ENCODE assay signal across 8 mouse cellular contexts in the genomic region with DNA sequence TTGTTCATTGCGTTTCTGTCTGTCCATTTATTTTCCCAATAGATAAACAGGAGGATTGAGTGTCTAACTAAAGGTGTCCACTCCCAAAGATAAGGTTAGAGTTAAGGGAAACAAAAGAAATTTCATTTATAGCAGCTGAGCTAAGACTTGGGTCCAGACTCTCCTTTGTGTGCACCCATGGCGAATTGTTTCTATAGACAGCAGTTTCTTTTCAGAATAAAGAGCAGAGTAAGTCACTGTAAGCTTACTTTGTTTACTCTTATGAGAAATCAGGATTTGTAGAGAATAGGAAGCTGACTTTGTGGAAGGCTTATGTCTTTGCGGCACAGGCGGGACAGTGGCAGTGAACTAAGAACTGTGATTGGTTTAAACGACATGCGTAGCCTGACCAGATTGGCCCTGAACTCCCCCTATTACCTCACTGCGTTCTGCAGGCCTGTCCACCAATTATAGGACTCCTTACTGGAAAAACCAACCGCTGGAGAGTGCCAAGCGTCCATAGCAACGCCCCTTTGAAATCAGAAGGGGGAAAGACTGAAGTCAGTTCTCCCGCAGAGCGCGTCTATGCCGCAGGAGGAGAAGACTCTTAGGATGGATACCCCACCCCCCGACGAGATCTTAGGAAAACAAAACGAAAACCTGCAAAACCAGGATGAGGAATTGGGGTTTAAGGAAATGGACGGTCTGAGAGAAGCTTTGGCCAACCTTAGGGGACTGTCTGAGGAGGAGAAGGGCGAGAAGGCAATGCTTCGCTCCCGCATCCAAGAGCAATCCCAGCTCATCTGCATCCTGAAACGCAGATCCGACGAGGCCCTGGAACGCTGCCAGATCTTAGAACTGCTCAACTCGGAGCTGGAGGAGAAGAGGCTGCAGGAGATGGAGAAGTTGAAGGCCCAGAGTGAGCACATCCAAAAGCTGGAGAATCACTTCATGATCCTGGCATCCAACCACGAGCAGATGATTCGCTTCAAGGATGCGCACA. TPM values are rescaled to one million over a fixed set of nuclear protein-coding genes. Genes with fewer than 3 reads are reported as not detected.
DNase-seq lines count a peak whose midpoint lies in the region; ATAC-seq and TF ChIP-seq lines count a peak whose summit lies in the region.

Ccdc89 (plus strand) TSS at position 558 of the 982 bp plus-strand sequence.

- peak; percentile 99 for ATAC-seq in CD4-positive, CD25-positive, alpha-beta regulatory T cell, adult 4 months
- peak; percentile 100 for ATAC-seq in forebrain, embryonic 11.5 days (replicated peaks; ENCODE audit: low FRiP score)
- ATAC-seq in heart, embryonic 15.5 days (replicated peaks; ENCODE audit: insufficient number of reproducible peaks, insufficient read depth, low FRiP score, low read depth) = peak; percentile 100
- peak; percentile 90 for ATAC-seq in monocyte, adult 5-6 weeks (replicated peaks; ENCODE audit: insufficient number of reproducible peaks, low FRiP score, low TSS enrichment, poor library complexity, severe bottlenecking)
- ATAC-seq in stomach, embryonic 15.5 days (ENCODE audit: insufficient read depth, low FRiP score, low read depth) = peak; percentile 100

- peak within 1 kb of the TSS; percentile 58 for H3K4me2 ChIP-seq in forebrain, embryonic 11.5 days (ENCODE audit: low read depth, low read length, severe bottlenecking)
- H3K4me2 ChIP-seq in heart, embryonic 15.5 days = peak within 1 kb of the TSS; percentile 84
- peak within 1 kb of the TSS; percentile 64 for H3K4me2 ChIP-seq in stomach, embryonic 15.5 days

- no peaks in the 10 kb centered on the region for H3K27me3 ChIP-seq in forebrain, embryonic 11.5 days (ENCODE audit: control insufficient read depth, insufficient read depth, low read length)
- no peaks in the 10 kb centered on the region for H3K27me3 ChIP-seq in heart, embryonic 15.5 days
- H3K27me3 ChIP-seq in liver, adult 2 months (ENCODE audit: control insufficient read depth, insufficient read depth, low read length) = no peaks in the 10 kb centered on the region
- H3K27me3 ChIP-seq in stomach, embryonic 15.5 days (replicated peaks) = no peaks in the 10 kb centered on the region

- H3K9me3 ChIP-seq in forebrain, embryonic 11.5 days (ENCODE audit: control insufficient read depth, low read length) = no peaks in the 10 kb centered on the region
- H3K9me3 ChIP-seq in heart, embryonic 15.5 days (replicated peaks) = no peaks in the 10 kb centered on the region
- no peaks in the 10 kb centered on the region for H3K9me3 ChIP-seq in stomach, embryonic 15.5 days

- peak within 1 kb of the TSS; percentile 40 for H3K9ac ChIP-seq in forebrain, embryonic 11.5 days (ENCODE audit: low read length)
- H3K9ac ChIP-seq in heart, embryonic 15.5 days = peak within 1 kb of the TSS; percentile 56
- peak within 1 kb of the TSS; percentile 30 for H3K9ac ChIP-seq in liver, adult 2 months (ENCODE audit: low read depth, low read length)
- H3K9ac ChIP-seq in stomach, embryonic 15.5 days = no peak within 1 kb of the TSS

- no peaks in the 10 kb centered on the region for H3K36me3 ChIP-seq in forebrain, embryonic 11.5 days (ENCODE audit: control insufficient read depth, insufficient read depth, low read length)
- H3K36me3 ChIP-seq in heart, embryonic 15.5 days = no peaks in the 10 kb centered on the region
- H3K36me3 ChIP-seq in liver, adult 2 months (ENCODE audit: control insufficient read depth, insufficient read depth, low read length) = no peaks in the 10 kb centered on the region
- H3K36me3 ChIP-seq in stomach, embryonic 15.5 days = no peaks in the 10 kb centered on the region

- H3K4me1 ChIP-seq in forebrain, embryonic 11.5 days (replicated peaks; ENCODE audit: control insufficient read depth, insufficient read depth, low read length) = peaks cover 2% of the 10 kb centered on the region; the same call in 1 of the 2 replicates
- peaks cover 7% of the 10 kb centered on the region for H3K4me1 ChIP-seq in heart, embryonic 15.5 days (replicated peaks)
- H3K4me1 ChIP-seq in liver, adult 2 months (ENCODE audit: control insufficient read depth, insufficient read depth, low read length) = peaks cover 6% of the 10 kb centered on the region
- H3K4me1 ChIP-seq in stomach, embryonic 15.5 days = peaks cover 8% of the 10 kb centered on the region; the same call in 1 of the 2 replicates

- no peaks in the 10 kb centered on the region for H3K79me2 ChIP-seq in liver, adult 2 months (ENCODE audit: control insufficient read depth, insufficient read depth, low read length)

- DNase-seq in c-Kit-positive CD71-negative TER-119-negative erythroid progenitor cells, embryonic 14.5 days (ENCODE audit: low read depth) = peak; percentile 49
- DNase-seq in forebrain, embryonic 11.5 days (ENCODE audit: low spot score) = peak; percentile 76
- DNase-seq in kidney, postnatal 10 days = peak; percentile 87
- peak; percentile 92 for DNase-seq in liver, adult 2 months (ENCODE audit: extremely low read depth, low read depth, low spot score)

- H3K27ac ChIP-seq in forebrain, embryonic 11.5 days (ENCODE audit: low read depth, low read length) = no peak within 1 kb of the TSS
- H3K27ac ChIP-seq in heart, embryonic 15.5 days = 0 out of 2 replicates have a peak within 1 kb of the TSS, but pooled peaks have one; percentile 40
- H3K27ac ChIP-seq in liver, adult 2 months (replicated peaks; ENCODE audit: insufficient read depth, low read depth, low read length) = no peak within 1 kb of the TSS
- H3K27ac ChIP-seq in stomach, embryonic 15.5 days = peak within 1 kb of the TSS; percentile 57; the same call in 1 of the 2 replicates

- TF ChIP-seq POLR2A in liver, adult 2 months (IDR thresholded peaks at IDR 0.05; ENCODE audit: extremely low read depth, insufficient read depth, low read length) = no peak

- H3K4me3 ChIP-seq in forebrain, embryonic 11.5 days (ENCODE audit: low read depth, low read length) = peak within 1 kb of the TSS; percentile 31
- H3K4me3 ChIP-seq in heart, embryonic 15.5 days = peak within 1 kb of the TSS; percentile 47
- peak within 1 kb of the TSS; percentile 48 for H3K4me3 ChIP-seq in liver, adult 2 months (ENCODE audit: insufficient read depth, low read depth, low read length)
- H3K4me3 ChIP-seq in stomach, embryonic 15.5 days (replicated peaks) = peak within 1 kb of the TSS; percentile 41

- no peak for TF ChIP-seq CTCF in liver, adult 2 months (IDR thresholded peaks at IDR 0.05; ENCODE audit: low read depth, low read length)

- 20% methylated on average over 29 of the region's 29 CpGs for WGBS in forebrain, embryonic 11.5 days
- 17% methylated on average over 29 of the region's 29 CpGs for WGBS in heart, embryonic 15.5 days
- 22% methylated on average over 29 of the region's 29 CpGs for WGBS in liver, adult 2 months
- 20% methylated on average over 29 of the region's 29 CpGs for WGBS in stomach, embryonic 15.5 days

RNA-seq across cellular contexts. Expression of gene Ccdc89, which starts in this region (rescaled TPM):
- polyA plus RNA-seq in CD4-positive, CD25-positive, alpha-beta regulatory T cell, adult 4 months (2017; shearing (Covaris generic)) = not detected
- polyA plus RNA-seq in forebrain, embryonic 11.5 days (2014; fragmentation: Nextera tagmentation; extraction: Ambion mirVana) = 2.4 and 3.2 TPM in 2 replicates
- polyA plus RNA-seq in heart, embryonic 15.5 days (2015; fragmentation: Nextera tagmentation; extraction: Ambion mirVana) = 0.67 and 0.70 TPM in 2 replicates
- 0.07 and 0.09 TPM in 2 replicates for total RNA-seq in liver, adult 2 months (2014; rRNA removed)
- polyA plus RNA-seq in liver, adult 2 months (2012; rRNA removed) = 0.09 TPM in 1 of 2 replicates, not detected in the other
- total RNA-seq in monocyte, adult 5-6 weeks (2017) = 0.53 to 0.78 TPM in 2 of 3 replicates, not detected in the other
- 1.3 and 1.5 TPM in 2 replicates for polyA plus RNA-seq in stomach, embryonic 15.5 days (2015; fragmentation: Nextera tagmentation; extraction: Ambion mirVana)

Comparison
In these comparisons a context has a peak if more than half of its experiments do, and no peak if none do; other contexts are left out.
1. Peak in ATAC-seq in CD4-positive, CD25-positive, alpha-beta regulatory T cell, adult 4 months; RNA of the gene not detected or under 1 TPM.
2. Peak in ATAC-seq, H3K4me3 ChIP-seq, H3K27ac ChIP-seq, H3K9ac ChIP-seq and H3K4me2 ChIP-seq in heart, embryonic 15.5 days; RNA of the gene not detected or under 1 TPM.
3. Peak in DNase-seq, H3K4me3 ChIP-seq and H3K9ac ChIP-seq in liver, adult 2 months; RNA of the gene not detected or under 1 TPM.
4. Peak in ATAC-seq in monocyte, adult 5-6 weeks; RNA of the gene not detected or under 1 TPM.